32 mouse cellular contexts compared by ENCODE assay signal in genomic region chr1:144746182-144746581, GRCm38 (mm10). TPM values are rescaled to one million over a fixed set of nuclear protein-coding genes. Genes with fewer than 3 reads are reported as not detected.
"Had no signal": no experiment of that assay in that cellular context is flagged by ENCODE, and none has a peak within 500 bp of the region (broad histone marks: within the 10 kb centered on the region; RNA-seq: fewer than 3 reads in every experiment).

No protein-coding gene starts in this region.

- H3K4me3 ChIP-seq: limb, embryonic 10.5 days; limb, embryonic 12.5 days; limb, embryonic 13.5 days; limb, embryonic 15.5 days; liver, embryonic 12.5 days; liver, embryonic 13.5 days; liver, embryonic 15.5 days; lung, embryonic 15.5 days; megakaryocyte, embryonic 14.5 days; midbrain, embryonic 10.5 days; midbrain, embryonic 12.5 days; midbrain, embryonic 13.5 days; midbrain, embryonic 15.5 days; myocyte; neural tube, embryonic 12.5 days had no signal

- ATAC-seq: liver, embryonic 12.5 days; liver, postnatal 0 days; lung, postnatal 0 days; midbrain, embryonic 13.5 days; midbrain, embryonic 15.5 days; midbrain, embryonic 16.5 days had no signal

- DNase-seq: left cerebral cortex, postnatal 4 days; liver; liver, embryonic 13.5 days; liver, postnatal 0 days; lung, adult 18-20 months; lung, adult 2 months; lung, embryonic 14.5 days; lung, postnatal 10 days; lung, postnatal 14 days; lung, postnatal 36 days; lung, postnatal 4 days; midbrain, embryonic 14.5 days had no signal

- H3K27ac ChIP-seq: limb, embryonic 10.5 days; limb, embryonic 12.5 days; limb, embryonic 13.5 days; limb, embryonic 15.5 days; liver, embryonic 12.5 days; liver, embryonic 13.5 days; liver, embryonic 14.5 days; liver, embryonic 15.5 days; lung, embryonic 15.5 days; macrophage; midbrain, embryonic 10.5 days; midbrain, embryonic 12.5 days; midbrain, embryonic 13.5 days; midbrain, embryonic 15.5 days; neural tube, embryonic 12.5 days had no signal

RNA-seq across cellular contexts. Expression of gene Rgs18, which starts 29.1 kb away (rescaled TPM):
- total RNA-seq: left cerebral cortex, postnatal 36 days; midbrain, postnatal 0 days had no signal
